Mouse (Mus musculus) adrenal gland, adult 10 weeks (tissue): ENCODE results near the gene S100a7a. TPM values are rescaled to one million over a fixed set of nuclear protein-coding genes. Genes with fewer than 3 reads are reported as not detected.

Experiments used
- polyA plus RNA-seq: library from polyadenylated mRNA; stranded (reverse); fragments of 350-450 nt; fragmentation: Illumina TruSeq; extraction: RNeasy Lipid Tissue Mini Kit (QIAGEN cat#74804); gene quantifications from one replicate; pipeline ENCODE4 v1.2.3, GENCODE M21; 2014; ENCODE audit warnings: low read depth, low replicate concordance

The S100a7a gene
- 0.47 TPM for polyA plus RNA-seq

GRCm38 (mm10) chr3:90653717-90654116 is at the start of gene S100a7a:
Gene S100a7a, plus strand, starts transcription at chr3:90654017.

GRCm38 (mm10) chr3:90608223-90608622 is 45.6 kb upstream of the S100a7a start, which contains the start of gene S100a5:
Gene S100a5, plus strand, starts transcription at chr3:90608523.

DNA sequence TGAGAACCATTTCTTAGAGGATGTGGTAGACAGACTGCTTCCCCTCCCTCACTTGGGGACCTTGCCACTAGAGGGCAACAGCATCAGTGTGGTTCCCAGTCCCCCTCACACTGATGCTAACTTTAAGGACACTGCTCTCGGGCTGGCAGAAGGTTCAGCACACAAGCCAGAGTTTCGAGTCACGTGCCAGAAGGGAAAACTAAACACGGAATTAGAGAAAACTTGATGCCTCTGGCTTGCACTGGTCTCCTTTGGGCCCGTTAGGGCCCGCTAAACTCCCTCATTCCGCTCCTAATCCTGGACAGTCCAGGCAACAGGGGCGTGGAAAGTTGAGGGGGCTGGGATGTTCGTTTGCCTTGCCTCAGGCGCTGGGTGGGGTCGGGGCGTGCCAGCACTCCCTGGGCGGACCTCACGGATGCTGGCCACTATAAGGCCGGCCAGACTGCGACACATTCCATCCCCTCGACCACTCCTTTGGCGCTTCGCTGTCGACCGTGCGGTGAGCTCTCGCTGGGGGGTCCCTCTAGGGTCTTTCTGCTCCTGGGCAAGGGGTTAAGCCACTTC is 41.0 kb upstream of the S100a7a start, which contains the start of gene S100a6:
S100a6 (plus strand) TSS at position 155 of the 564 bp plus-strand sequence.

GRCm38 (mm10) chr3:90668846-90669245 is 15.0 kb downstream of the S100a7a start, which contains the start of gene S100a8:
Gene S100a8, plus strand, starts transcription at chr3:90668978.

DNA sequence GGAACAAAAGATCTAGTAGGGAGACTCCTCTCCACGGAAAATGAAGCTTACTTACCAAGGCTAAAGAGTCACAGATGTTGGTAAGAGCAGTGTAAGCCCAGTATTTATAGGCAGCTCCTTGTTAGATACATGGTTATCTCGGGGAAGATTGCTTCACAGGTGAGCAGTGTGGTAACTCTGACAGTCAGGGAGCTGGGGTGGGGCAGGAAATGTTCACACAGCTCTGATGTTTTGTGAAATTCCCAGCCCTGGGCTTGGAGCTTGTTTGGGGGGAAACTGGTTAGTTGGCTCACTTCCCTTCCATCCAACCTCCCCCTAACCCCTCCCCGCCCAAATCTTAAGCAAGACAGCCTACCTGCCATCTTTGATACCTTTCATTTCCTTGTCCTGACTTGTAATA is 41.8 kb downstream of the S100a7a start, which contains the start of gene S100a9:
S100a9 (minus strand) TSS at position 109 of the 400 bp plus-strand sequence.

Other genes starting within 250 kb of the S100a7a start
- gene Ints3, start 220.4 kb upstream of the S100a7a start, polyA plus RNA-seq = 32.7 TPM
- 159 TPM for gene Npr1, start 188.2 kb upstream of the S100a7a start, polyA plus RNA-seq
- gene Ilf2, start 177.9 kb upstream of the S100a7a start, polyA plus RNA-seq = 73.4 TPM
- 156 TPM for gene Snapin, start 163.0 kb upstream of the S100a7a start, polyA plus RNA-seq
- gene Chtop, start 144.5 kb upstream of the S100a7a start, polyA plus RNA-seq = 164 TPM
- gene S100a1, start 139.6 kb upstream of the S100a7a start, polyA plus RNA-seq = 54.6 TPM
- 14.9 TPM for gene S100a13, start 139.6 kb upstream of the S100a7a start, polyA plus RNA-seq
- not detected for gene S100a14, start 127.2 kb upstream of the S100a7a start, polyA plus RNA-seq
- 41.3 TPM for gene S100a16, start 116.8 kb upstream of the S100a7a start, polyA plus RNA-seq
- not detected for gene S100a3, start 93.4 kb upstream of the S100a7a start, polyA plus RNA-seq
- gene S100a2, start 63.8 kb upstream of the S100a7a start, polyA plus RNA-seq = not detected
- not detected for gene Gm42674, start 52.1 kb upstream of the S100a7a start, polyA plus RNA-seq
- gene S100a4, start 50.2 kb upstream of the S100a7a start, polyA plus RNA-seq = 5.6 TPM
- gene S100a5, start 45.5 kb upstream of the S100a7a start, polyA plus RNA-seq = not detected
- gene S100a6, start 41.1 kb upstream of the S100a7a start, polyA plus RNA-seq = 20.2 TPM
- 4.1 TPM for gene S100a8, start 15.0 kb downstream of the S100a7a start, polyA plus RNA-seq
- gene S100a9, start 41.7 kb downstream of the S100a7a start, polyA plus RNA-seq = not detected
- not detected for gene Pglyrp4, start 72.9 kb downstream of the S100a7a start, polyA plus RNA-seq
- gene Gm5849, start 123.9 kb downstream of the S100a7a start, polyA plus RNA-seq = not detected